Mouse (Mus musculus): Measurements from ENCODE around the gene Ggact.

Ggact gene

GRCm38 (mm10) chr14:122900679-122901078, 12.9 kb downstream of the Ggact start:
- DNase-seq (ENCODE audit: low read depth, low spot score) = no peak

GRCm38 (mm10) chr14:122898550-122898949, 15.0 kb downstream of the Ggact start:
- DNase-seq (ENCODE audit: low read depth, low spot score) = no peak

DNA sequence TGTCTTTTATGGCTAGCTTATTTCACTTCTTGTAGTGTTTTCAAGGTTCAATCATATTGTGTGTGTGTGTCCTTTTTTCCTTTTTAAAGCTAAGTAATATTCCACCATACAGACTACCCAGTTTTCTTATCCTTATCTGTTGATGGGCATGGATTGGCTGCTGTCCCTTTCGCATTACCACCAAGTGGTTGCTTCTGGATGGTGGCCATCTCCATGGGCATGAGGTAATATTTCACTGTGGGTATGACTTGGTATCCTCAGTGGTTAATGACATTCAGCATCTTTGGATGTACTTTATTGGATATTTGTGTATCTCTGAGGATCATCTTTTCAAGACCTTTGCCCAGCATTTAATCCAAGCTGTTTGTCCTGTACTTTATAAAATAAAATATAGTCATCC, 17.5 kb downstream of the Ggact start:
- no peak for DNase-seq (ENCODE audit: low read depth, low spot score)

DNA sequence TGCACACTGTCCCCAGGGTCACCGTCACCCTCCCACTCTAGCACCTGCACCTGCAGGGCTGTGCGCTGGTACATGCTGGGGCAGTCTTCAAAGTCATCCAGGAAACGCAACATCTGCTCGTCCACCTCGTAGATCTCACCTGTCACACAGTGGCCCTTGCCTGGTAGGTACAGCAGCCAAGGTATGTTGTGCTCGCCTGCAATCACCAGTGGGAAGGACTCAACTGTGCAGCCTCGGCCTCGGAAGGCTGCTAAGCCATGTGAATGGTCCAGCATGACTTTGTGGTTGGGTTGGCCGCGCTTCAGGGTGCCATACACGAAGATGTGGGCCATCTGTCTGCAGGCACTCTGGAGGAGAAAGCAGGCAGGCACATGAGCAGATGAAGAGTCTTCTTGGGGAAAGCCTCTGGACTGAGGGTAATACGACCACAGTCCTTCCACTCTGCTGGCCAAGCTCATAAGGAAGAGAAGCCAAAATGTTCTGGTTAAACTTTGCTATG, 22.0 kb downstream of the Ggact start:
- DNase-seq (ENCODE audit: low read depth, low spot score) = no peak

DNA sequence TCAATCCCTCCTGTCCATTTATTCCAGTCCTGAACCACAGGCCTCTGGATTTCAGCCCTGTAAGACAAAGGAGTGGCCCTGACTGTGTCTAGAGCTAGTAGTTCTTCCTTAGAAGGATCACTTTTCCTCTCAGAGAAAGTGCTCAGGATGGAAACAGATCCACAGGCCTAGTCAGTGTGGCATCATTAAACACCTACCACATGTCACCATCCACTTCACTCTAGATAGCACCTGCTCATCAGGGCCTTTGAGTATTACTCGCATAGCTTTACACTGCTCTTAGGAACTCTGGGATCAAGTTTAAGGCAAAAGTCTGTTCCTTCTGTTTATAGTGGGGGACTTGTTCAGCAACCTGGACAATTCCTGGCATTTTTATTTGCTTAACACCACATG, 25.1 kb downstream of the Ggact start:
- DNase-seq (ENCODE audit: low read depth, low spot score) = no peak

DNA sequence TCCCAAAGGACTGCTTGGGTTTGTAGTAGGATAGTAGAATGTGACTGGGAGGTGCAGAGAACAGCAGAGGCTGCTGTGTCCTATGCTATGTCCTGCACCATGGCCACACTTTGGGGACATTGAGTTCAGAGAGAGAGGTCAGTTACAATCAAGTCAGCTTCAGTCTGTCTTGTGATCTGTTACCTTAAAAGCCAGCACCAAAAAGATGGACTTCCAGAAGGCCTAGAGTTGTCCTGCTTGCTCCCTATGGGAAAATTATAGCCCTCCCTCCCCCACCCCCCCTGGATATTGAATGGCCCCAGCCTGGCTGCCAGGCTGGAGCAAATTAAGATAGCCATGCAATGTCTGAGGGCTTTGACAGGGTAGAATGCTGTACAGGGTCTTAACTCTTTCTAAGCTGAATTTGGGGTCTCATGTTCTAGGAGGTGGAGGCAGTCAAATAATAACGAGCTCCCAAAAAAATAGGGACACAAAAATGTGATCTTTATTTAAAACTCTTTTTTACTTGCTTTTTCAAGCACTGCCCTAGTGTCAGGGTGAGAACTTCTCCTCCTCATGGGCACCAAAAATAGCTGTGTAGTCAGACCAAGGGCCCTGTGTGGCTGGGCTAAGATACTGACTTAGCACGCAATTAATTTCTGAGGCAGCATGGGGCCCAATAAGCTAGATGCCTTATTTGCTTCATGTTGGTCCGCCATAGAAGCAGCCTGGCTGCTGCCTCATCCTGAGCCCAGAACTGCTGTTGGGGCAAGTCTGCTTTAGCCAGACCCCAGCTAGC, 25.7 kb downstream of the Ggact start:
- DNase-seq (ENCODE audit: low read depth, low spot score) = no peak

GRCm38 (mm10) chr14:122887278-122887677, 26.3 kb downstream of the Ggact start:
- DNase-seq (ENCODE audit: low read depth, low spot score) = no peak

DNA sequence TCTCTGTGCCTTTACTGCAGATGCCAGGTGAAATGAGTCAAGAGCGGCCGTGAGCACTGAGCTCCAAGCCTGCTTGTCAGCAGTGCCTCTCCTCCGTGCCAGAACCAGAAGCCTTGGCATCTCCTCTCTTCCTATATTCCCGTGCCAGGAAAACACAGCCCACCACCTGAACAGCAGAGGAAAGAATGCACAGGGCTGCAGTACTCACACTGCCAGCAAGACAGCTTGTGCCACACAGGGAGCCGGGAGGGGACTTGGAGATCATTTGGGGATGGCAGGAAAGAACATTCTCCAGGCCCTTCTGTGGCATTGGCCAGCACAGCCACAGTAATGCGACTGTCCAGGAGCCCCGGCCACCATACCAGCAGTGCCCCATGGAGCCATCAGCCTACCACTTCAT, 27.7 kb downstream of the Ggact start:
- DNase-seq (ENCODE audit: low read depth, low spot score) = no peak

GRCm38 (mm10) chr14:122883821-122884584, 29.6 kb downstream of the Ggact start:
- DNase-seq (ENCODE audit: low read depth, low spot score) = no peak

GRCm38 (mm10) chr14:122883410-122883806, 30.1 kb downstream of the Ggact start:
- DNase-seq (ENCODE audit: low read depth, low spot score) = no peak

- DNase-seq (ENCODE audit: low read depth, low spot score) = no peak
Measured at GRCm38 (mm10) chr14:122882795-122883409, 30.7 kb downstream of the Ggact start.

GRCm38 (mm10) chr14:122882201-122882639, 31.3 kb downstream of the Ggact start:
- DNase-seq (ENCODE audit: low read depth, low spot score) = no peak

- DNase-seq (ENCODE audit: low read depth, low spot score) = no peak
Measured at GRCm38 (mm10) chr14:122881699-122882098, 31.9 kb downstream of the Ggact start.

DNA sequence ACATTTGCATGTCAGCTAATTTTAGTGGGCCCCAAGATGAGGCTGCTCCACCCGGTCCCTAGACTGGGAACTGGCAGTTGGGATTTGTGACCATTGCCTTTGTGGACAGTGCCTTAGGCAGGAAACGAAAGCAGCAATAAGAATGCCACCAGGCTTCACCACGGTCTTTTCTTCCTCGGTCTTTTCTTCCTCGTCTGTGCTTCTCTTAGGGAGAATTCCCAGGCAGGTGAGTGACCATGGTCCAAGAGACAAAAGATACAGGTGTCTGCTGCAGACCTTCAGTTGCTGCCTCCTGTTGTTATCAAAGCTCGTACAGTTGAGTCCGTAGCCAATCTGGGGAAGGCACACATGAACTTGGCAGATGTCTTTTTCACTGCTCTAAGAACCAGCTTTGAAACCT, 33.3 kb downstream of the Ggact start:
- DNase-seq (ENCODE audit: low read depth, low spot score) = no peak

- no peak for DNase-seq (ENCODE audit: low read depth, low spot score)
Measured at GRCm38 (mm10) chr14:122877787-122878186, 35.8 kb downstream of the Ggact start.

DNA sequence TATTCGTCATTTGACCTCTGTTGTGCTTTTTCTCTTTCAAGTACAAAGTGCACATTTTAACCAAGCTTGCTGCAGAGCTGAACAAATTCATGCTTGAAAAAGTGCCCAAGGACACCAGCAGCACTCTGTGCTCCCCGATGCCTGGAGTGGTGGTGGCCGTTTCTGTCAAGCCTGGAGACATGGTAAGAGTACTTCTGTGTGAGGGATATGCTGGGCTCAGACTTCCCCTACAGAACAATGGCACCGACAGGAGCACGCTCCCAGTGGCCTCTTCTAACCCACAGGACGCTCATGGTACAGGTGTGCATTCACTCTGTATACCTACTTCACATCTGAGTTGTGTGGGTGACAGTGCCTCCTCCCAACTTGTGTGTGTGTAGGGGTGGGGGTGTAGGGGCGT, 36.8 kb downstream of the Ggact start:
- no peak for DNase-seq (ENCODE audit: low read depth, low spot score)

DNA sequence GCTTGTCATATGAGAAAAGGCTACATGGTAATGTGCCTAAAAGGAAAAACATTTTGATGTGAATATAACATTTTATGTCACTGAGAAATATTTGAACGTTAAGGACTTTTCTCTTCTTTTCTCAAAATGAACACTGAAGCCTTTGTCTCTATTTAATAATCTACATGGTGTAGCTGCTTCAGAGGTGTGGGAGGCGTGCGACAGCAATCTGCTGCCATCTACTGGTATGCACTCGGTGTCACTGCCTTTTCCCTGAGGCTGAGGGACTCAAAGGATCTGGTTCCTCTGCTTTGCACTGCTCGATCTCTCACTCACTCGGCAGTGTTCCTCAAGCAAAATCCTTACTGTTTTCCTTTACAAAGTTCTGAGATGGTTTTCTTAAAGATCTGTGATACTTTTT, 37.4 kb downstream of the Ggact start:
- DNase-seq (ENCODE audit: low read depth, low spot score) = no peak

DNA sequence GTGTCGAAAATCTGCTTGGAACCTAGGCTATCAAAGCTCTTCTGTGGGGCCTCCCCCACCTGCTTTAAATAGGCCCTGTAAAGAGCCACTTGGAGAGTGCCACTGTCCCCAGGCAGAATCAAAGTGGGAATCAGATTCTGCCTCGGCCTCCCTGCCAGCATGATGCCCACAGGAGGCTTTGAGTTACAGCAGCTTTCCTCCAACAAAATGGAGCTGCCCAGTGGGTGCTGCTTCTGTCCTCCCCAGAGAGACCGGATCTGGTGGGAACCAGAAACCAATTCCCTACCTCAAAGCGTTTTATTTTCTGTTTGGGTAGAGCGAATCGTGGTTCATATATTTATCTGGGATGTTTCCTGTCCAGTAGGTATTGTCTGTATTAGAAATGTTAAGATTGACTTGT, 37.9 kb downstream of the Ggact start:
- DNase-seq (ENCODE audit: low read depth, low spot score) = no peak

DNA sequence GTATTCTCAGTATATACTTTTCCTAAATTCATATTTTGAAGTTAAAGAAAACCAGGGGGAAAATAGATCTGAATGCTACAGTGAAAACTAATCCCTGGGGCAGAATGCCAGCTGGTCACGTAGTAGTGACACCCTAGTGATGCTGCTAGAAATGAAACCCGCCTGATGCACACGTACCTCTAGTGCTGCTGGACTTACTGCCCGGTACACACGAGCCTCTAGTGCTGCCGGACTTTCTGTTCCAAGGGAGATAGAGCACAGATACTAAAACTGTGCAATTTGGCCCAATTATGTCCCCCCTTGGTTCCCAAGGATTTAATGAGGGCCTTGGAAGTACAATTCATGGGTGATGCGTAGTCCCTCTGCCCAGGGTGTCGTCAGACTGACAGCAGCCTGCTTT, 38.5 kb downstream of the Ggact start:
- no peak for DNase-seq (ENCODE audit: low read depth, low spot score)

- DNase-seq (ENCODE audit: low read depth, low spot score) = no peak
Measured at GRCm38 (mm10) chr14:122872612-122873011, 40.9 kb downstream of the Ggact start.

GRCm38 (mm10) chr14:122871841-122872580, 41.5 kb downstream of the Ggact start:
- no peak for DNase-seq (ENCODE audit: low read depth, low spot score)

DNA sequence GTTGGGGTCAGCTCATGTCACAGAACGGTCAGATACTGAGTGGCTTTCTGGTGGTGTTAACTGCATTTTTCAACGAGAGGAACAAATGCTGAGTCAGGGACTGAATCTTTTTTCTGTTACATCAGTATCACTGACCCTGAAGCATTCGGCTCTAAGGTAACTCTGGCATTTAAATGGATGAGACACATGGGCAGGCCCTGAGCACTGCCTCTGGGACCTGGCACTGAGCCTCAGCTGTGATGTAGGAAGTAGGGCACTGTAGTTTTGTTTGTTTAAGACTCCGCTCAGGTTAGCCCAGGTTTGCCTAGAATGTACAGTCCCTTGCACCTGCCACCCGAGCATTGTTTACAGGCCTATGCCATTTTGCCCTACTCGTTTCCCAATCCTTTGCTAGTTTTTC, 43.7 kb downstream of the Ggact start:
- no peak for DNase-seq (ENCODE audit: low read depth, low spot score)

Measured in c-Kit-negative CD71-positive TER-119-positive erythroid progenitor cells, embryonic 14.5 days (primary cell).